Mouse (Mus musculus) lung, postnatal 0 days (tissue): ENCODE measurements around the gene Jmjd7. TPM values are rescaled to one million over a fixed set of nuclear protein-coding genes. Genes with fewer than 3 reads are reported as not detected.

Source experiments
- ATAC-seq: fragments of 200-750 bp; cut with Nextera tagmentation; 2 replicates; pipeline ENCODE4 v1.8.0; 2017; ENCODE audit warnings: moderate library complexity
- DNase-seq: peaks from one replicate; pipeline ENCODE4 v3.0.0-alpha.2; 2016; ENCODE audit warnings: low spot score
- H3K27ac ChIP-seq: fragments of 300-500 bp; sonication (generic); 2 replicates; pipeline ENCODE4 v1.5.1; 2014; ENCODE audit warnings: antibody characterized with exemption, mild to moderate bottlenecking, low read length, mixed read lengths
- H3K27me3 ChIP-seq: fragments of 300-500 bp; sonication (generic); replicated peaks from 2 replicates; pipeline ENCODE4 v1.6.1; 2014; ENCODE audit warnings: low read length, mixed read lengths; ENCODE audit not compliant: insufficient read depth
- H3K36me3 ChIP-seq: fragments of 300-500 bp; sonication (generic); 2 replicates; pipeline ENCODE4 v1.6.1; 2014; ENCODE audit warnings: low read length, mixed read lengths; ENCODE audit not compliant: insufficient read depth
- H3K4me1 ChIP-seq: fragments of 300-500 bp; sonication (generic); 2 replicates; pipeline ENCODE4 v1.6.1; 2014; ENCODE audit warnings: antibody characterized with exemption, low read depth, low read length, mixed read lengths; ENCODE audit not compliant: insufficient read depth
- H3K4me2 ChIP-seq: fragments of 300-500 bp; sonication (generic); replicated peaks from 2 replicates; pipeline ENCODE4 v1.6.1; 2014; ENCODE audit warnings: low read depth, mild to moderate bottlenecking, low read length, moderate library complexity, mixed read lengths
- H3K4me3 ChIP-seq: fragments of 300-500 bp; sonication (generic); 2 replicates; pipeline ENCODE4 v1.5.1; 2014; ENCODE audit warnings: low read depth, low read length
- H3K9ac ChIP-seq: fragments of 300-500 bp; sonication (generic); replicated peaks from 2 replicates; pipeline ENCODE4 v1.6.1; 2014; ENCODE audit warnings: low read depth, mild to moderate bottlenecking
- H3K9me3 ChIP-seq: fragments of 300-500 bp; sonication (generic); 2 replicates; pipeline ENCODE4 v1.6.1; 2016; ENCODE audit warnings: low read length, mixed read lengths
- CTCF ChIP-seq: IDR thresholded peaks from 2 replicates; pipeline ENCODE4 v1.5.1; 2016; ENCODE audit warnings: antibody characterized with exemption, mild to moderate bottlenecking
- EP300 ChIP-seq: IDR thresholded peaks from 2 replicates; pipeline ENCODE4 v1.6.1; 2016; ENCODE audit warnings: antibody characterized with exemption, mild to moderate bottlenecking, control low read depth
- WGBS: fragments of 180-500 bp; shearing (Covaris S2); extraction: QIAGEN DNeasy Blood & Tissue Kit; methylation state at CpG from one replicate; pipeline ENCODE4 v1.1.7; 2014; 5-methylcytosine and 5-hydroxymethylcytosine counted together
- polyA plus RNA-seq: library from polyadenylated mRNA; unstranded; fragments of >200 nt; fragmentation: Nextera tagmentation; extraction: Ambion mirVana; gene quantifications from 2 replicates; pipeline ENCODE4 v1.2.1, GENCODE M21; 2015

The Jmjd7 gene
- polyA plus RNA-seq, 1 experiment from 2014 or later = 22.6 TPM

DNA sequence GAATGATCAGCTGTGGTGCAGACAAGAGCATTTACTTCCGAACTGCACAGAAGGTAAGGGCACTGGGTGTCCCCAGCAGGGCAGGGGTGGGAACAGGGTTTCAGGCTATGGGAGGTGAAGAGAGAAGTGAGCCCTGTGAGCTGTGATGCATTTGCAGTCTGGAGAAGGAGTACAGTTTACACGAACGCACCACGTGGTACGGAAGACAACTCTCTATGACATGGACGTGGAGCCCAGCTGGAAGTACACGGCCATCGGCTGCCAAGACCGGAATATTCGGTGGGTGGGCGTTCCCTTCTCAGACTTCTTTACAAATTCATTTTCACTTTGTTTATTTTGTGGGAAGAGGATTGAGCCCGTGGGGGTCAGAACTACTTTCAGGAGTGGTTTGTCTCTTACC lies 9.7 kb upstream of the Jmjd7 start:
- Histone ChIP-seq H3K4me2 (no peak overlapping the region), H3K36me3 (peaks cover 32% of the 10 kb centered on the region), H3K4me1 (no peaks in the 10 kb centered on the region), H3K27me3 (no peaks in the 10 kb centered on the region), H3K9ac (no peak overlapping the region), H3K9me3 (no peaks in the 10 kb centered on the region), H3K4me3 (no peak overlapping the region), H3K27ac (no peak overlapping the region)
- peak; percentile 57 for ATAC-seq
- TF ChIP-seq CTCF = no peak
- TF ChIP-seq EP300 = no peak
- no peak for DNase-seq
- WGBS = 67% methylated on average over 12 of the region's 12 CpGs

- H3K36me3 ChIP-seq = peaks cover 14% of the 10 kb centered on the region
- WGBS = 81% methylated on average over 5 of the region's 5 CpGs
Measured at GRCm38 (mm10) chr2:120024337-120024736, 2.9 kb upstream of the Jmjd7 start.

GRCm38 (mm10) chr2:120027950-120028331 lies 658 bp downstream of the Jmjd7 start:
- no peak for TF ChIP-seq EP300
- TF ChIP-seq CTCF = no peak
- WGBS = 39% methylated on average over 3 of the region's 3 CpGs
- Histone ChIP-seq H3K4me3 (peak overlapping the region; percentile 59), H3K27ac (peak overlapping the region; percentile 90), H3K4me2 (peak overlapping the region; percentile 79), H3K9ac (peak overlapping the region; percentile 73), H3K9me3 (no peaks in the 10 kb centered on the region), H3K27me3 (no peaks in the 10 kb centered on the region), H3K36me3 (peaks cover 8% of the 10 kb centered on the region; the same call in 1 of the 2 replicates), H3K4me1 (peaks cover 9% of the 10 kb centered on the region)
- ATAC-seq = peak; percentile 9; the same call in 1 of the 2 replicates
- DNase-seq = peak; percentile 18

More at GRCm38 (mm10) chr2:120024337-120024736, 2.9 kb upstream of the Jmjd7 start:
- no peak for ATAC-seq
- H3K27me3 ChIP-seq = no peaks in the 10 kb centered on the region
- no peaks in the 10 kb centered on the region for H3K9me3 ChIP-seq
- TF ChIP-seq CTCF = no peak
- no peak for TF ChIP-seq EP300
- no peak for DNase-seq
- no peak overlapping the region for H3K27ac ChIP-seq
- H3K9ac ChIP-seq = no peak overlapping the region
- no peak overlapping the region for H3K4me2 ChIP-seq
- no peak overlapping the region for H3K4me3 ChIP-seq
- H3K4me1 ChIP-seq = peaks cover 9% of the 10 kb centered on the region

- H3K36me3 ChIP-seq = no peaks in the 10 kb centered on the region
- DNase-seq (peak; percentile 74), ATAC-seq (peak; percentile 52)
- H3K4me2 ChIP-seq = no peak overlapping the region
- H3K27ac ChIP-seq = no peak overlapping the region
- H3K27me3 ChIP-seq = no peaks in the 10 kb centered on the region
- H3K9ac ChIP-seq = no peak overlapping the region
- no peaks in the 10 kb centered on the region for H3K9me3 ChIP-seq
- TF ChIP-seq EP300 = peak; percentile 27; the same call in 1 of the 2 replicates
- TF ChIP-seq CTCF = no peak
- H3K4me3 ChIP-seq = no peak overlapping the region
- H3K4me1 ChIP-seq = peaks cover 12% of the 10 kb centered on the region
- 65% methylated on average over 8 of the region's 8 CpGs for WGBS
Measured at GRCm38 (mm10) chr2:120030380-120030779, 3.1 kb downstream of the Jmjd7 start.

- Histone ChIP-seq H3K4me1 (peaks cover 9% of the 10 kb centered on the region), H3K36me3 (no peaks in the 10 kb centered on the region), H3K27ac (no peak within 1 kb of the TSS), H3K9me3 (no peaks in the 10 kb centered on the region), H3K4me3 (no peak within 1 kb of the TSS), H3K4me2 (no peak within 1 kb of the TSS), H3K9ac (no peak within 1 kb of the TSS), H3K27me3 (no peaks in the 10 kb centered on the region)
- DNase-seq = no peak
- no peak for TF ChIP-seq EP300
- no peak for TF ChIP-seq CTCF
- ATAC-seq = no peak
- 73% methylated on average over 12 of the region's 12 CpGs for WGBS
Measured at GRCm38 (mm10) chr2:120032726-120033467, 5.6 kb downstream of the Jmjd7 start, which contains the start of gene Pla2g4b. Pla2g4b (plus strand) TSS chr2:120033417.

DNA sequence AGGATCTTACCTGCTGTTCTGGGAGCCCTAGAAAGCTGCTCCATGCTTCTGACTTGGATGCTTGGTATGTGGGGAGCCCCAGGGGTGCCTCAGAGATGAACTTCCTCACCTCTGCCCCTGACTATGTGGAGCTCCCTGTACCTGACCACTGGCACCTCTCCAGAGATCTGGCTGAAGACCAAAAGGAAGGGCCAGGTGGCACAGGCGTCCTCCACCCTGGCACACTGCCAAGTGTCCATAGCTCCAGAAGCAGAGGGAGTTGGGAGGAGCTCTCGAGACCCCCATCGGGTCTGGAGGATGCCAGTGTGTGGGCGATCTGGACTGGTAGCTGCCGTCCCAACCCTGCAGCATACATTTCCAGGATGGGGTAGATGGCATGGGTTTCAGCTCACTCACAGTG lies 6.4 kb downstream of the Jmjd7 start:
- Histone ChIP-seq H3K9me3 (no peaks in the 10 kb centered on the region), H3K27ac (no peak overlapping the region), H3K4me1 (peaks cover 3% of the 10 kb centered on the region; the same call in 1 of the 2 replicates), H3K27me3 (no peaks in the 10 kb centered on the region), H3K4me2 (no peak overlapping the region), H3K4me3 (no peak overlapping the region), H3K36me3 (no peaks in the 10 kb centered on the region), H3K9ac (no peak overlapping the region)
- 39% methylated on average over 5 of the region's 5 CpGs for WGBS
- ATAC-seq (no peak), DNase-seq (no peak)
- no peak for TF ChIP-seq EP300
- TF ChIP-seq CTCF = no peak
